Comparison of ENCODE assay signal across 14 mouse cellular contexts in genomic region chr10:76808446-76809400, GRCm38 (mm10).
DNase-seq lines count a peak whose midpoint lies in the region; ATAC-seq and TF ChIP-seq lines count a peak whose summit lies in the region.
"Had no signal": no experiment of that assay in that cellular context is flagged by ENCODE, and none has a peak within 500 bp of the region (broad histone marks: within the 10 kb centered on the region; RNA-seq: fewer than 3 reads in every experiment).

No protein-coding gene starts in this region.

- no peaks in the 10 kb centered on the region for H3K27me3 ChIP-seq in hindbrain, embryonic 12.5 days
- no peaks in the 10 kb centered on the region for H3K27me3 ChIP-seq in hindbrain, embryonic 14.5 days (ENCODE audit: control insufficient read depth, insufficient read depth, low read length)
- no peaks in the 10 kb centered on the region for H3K27me3 ChIP-seq in midbrain, embryonic 12.5 days
- H3K27me3 ChIP-seq in midbrain, postnatal 0 days (ENCODE audit: insufficient read depth, low read length) = no peaks in the 10 kb centered on the region
- no peaks in the 10 kb centered on the region for H3K27me3 ChIP-seq in forebrain, embryonic 11.5 days (ENCODE audit: control insufficient read depth, insufficient read depth, low read length)
- H3K27me3 ChIP-seq: lung, embryonic 15.5 days had no signal

- ATAC-seq in cerebellum, adult (ENCODE audit: insufficient number of reproducible peaks, low FRiP score, low TSS enrichment) = 0 out of 2 replicates have a peak, but pooled peaks have one; percentile 26
- no peak for ATAC-seq in hindbrain, embryonic 12.5 days (ENCODE audit: low FRiP score)
- ATAC-seq in hindbrain, embryonic 14.5 days (ENCODE audit: low FRiP score) = no peak
- no peak for ATAC-seq in midbrain, embryonic 12.5 days (ENCODE audit: low FRiP score, low read depth)
- no peak for ATAC-seq in midbrain, postnatal 0 days (ENCODE audit: low FRiP score)
- no peak for ATAC-seq in forebrain, embryonic 11.5 days (replicated peaks; ENCODE audit: low FRiP score)
- ATAC-seq: activated CD4-positive, CD25-positive, alpha-beta regulatory T cell, adult 4 months; intestine, postnatal 0 days had no signal

- no peaks in the 10 kb centered on the region for H3K36me3 ChIP-seq in hindbrain, embryonic 12.5 days
- H3K36me3 ChIP-seq in hindbrain, embryonic 14.5 days (replicated peaks; ENCODE audit: control insufficient read depth, insufficient read depth) = no peaks in the 10 kb centered on the region
- no peaks in the 10 kb centered on the region for H3K36me3 ChIP-seq in midbrain, embryonic 12.5 days
- no peaks in the 10 kb centered on the region for H3K36me3 ChIP-seq in midbrain, postnatal 0 days (ENCODE audit: insufficient read depth, low read length)
- H3K36me3 ChIP-seq in forebrain, embryonic 11.5 days (ENCODE audit: control insufficient read depth, insufficient read depth, low read length) = no peaks in the 10 kb centered on the region
- H3K36me3 ChIP-seq: lung, embryonic 15.5 days had no signal

- H3K4me3 ChIP-seq in hindbrain, embryonic 12.5 days = no peak overlapping the region
- no peak overlapping the region for H3K4me3 ChIP-seq in hindbrain, embryonic 14.5 days (replicated peaks; ENCODE audit: low read length)
- no peak overlapping the region for H3K4me3 ChIP-seq in midbrain, embryonic 12.5 days
- no peak overlapping the region for H3K4me3 ChIP-seq in midbrain, postnatal 0 days (ENCODE audit: low read depth, low read length)
- H3K4me3 ChIP-seq in forebrain, embryonic 11.5 days (ENCODE audit: low read depth, low read length) = no peak overlapping the region
- H3K4me3 ChIP-seq: erythroblast, embryonic 14.5 days; lung, embryonic 15.5 days had no signal

- no peak overlapping the region for H3K4me2 ChIP-seq in hindbrain, embryonic 12.5 days (replicated peaks)
- no peak overlapping the region for H3K4me2 ChIP-seq in hindbrain, embryonic 14.5 days (replicated peaks)
- no peak overlapping the region for H3K4me2 ChIP-seq in midbrain, embryonic 12.5 days (replicated peaks)
- H3K4me2 ChIP-seq in midbrain, postnatal 0 days (ENCODE audit: low read depth, low read length, poor library complexity, severe bottlenecking) = no peak overlapping the region
- no peak overlapping the region for H3K4me2 ChIP-seq in forebrain, embryonic 11.5 days (ENCODE audit: low read depth, low read length, severe bottlenecking)
- H3K4me2 ChIP-seq: heart, embryonic 11.5 days; lung, embryonic 15.5 days had no signal

- H3K9me3 ChIP-seq in hindbrain, embryonic 12.5 days (replicated peaks) = no peaks in the 10 kb centered on the region
- H3K9me3 ChIP-seq in hindbrain, embryonic 14.5 days (ENCODE audit: control insufficient read depth, low read length) = no peaks in the 10 kb centered on the region
- no peaks in the 10 kb centered on the region for H3K9me3 ChIP-seq in midbrain, embryonic 12.5 days
- no peaks in the 10 kb centered on the region for H3K9me3 ChIP-seq in midbrain, postnatal 0 days (ENCODE audit: low read length)
- H3K9me3 ChIP-seq in forebrain, embryonic 11.5 days (ENCODE audit: control insufficient read depth, low read length) = no peaks in the 10 kb centered on the region
- H3K9me3 ChIP-seq: lung, embryonic 15.5 days had no signal

- peaks cover 20% of the 10 kb centered on the region for H3K4me1 ChIP-seq in hindbrain, embryonic 12.5 days
- peaks cover 14% of the 10 kb centered on the region for H3K4me1 ChIP-seq in hindbrain, embryonic 14.5 days (replicated peaks; ENCODE audit: control insufficient read depth, insufficient read depth, low read length)
- H3K4me1 ChIP-seq in midbrain, embryonic 12.5 days = peaks cover 17% of the 10 kb centered on the region
- H3K4me1 ChIP-seq in midbrain, postnatal 0 days (ENCODE audit: insufficient read depth, low read length) = no peaks in the 10 kb centered on the region
- H3K4me1 ChIP-seq in forebrain, embryonic 11.5 days (replicated peaks; ENCODE audit: control insufficient read depth, insufficient read depth, low read length) = peaks cover 8% of the 10 kb centered on the region; the same call in 1 of the 2 replicates
- H3K4me1 ChIP-seq: lung, embryonic 15.5 days had no signal

- TF ChIP-seq CTCF in midbrain, postnatal 0 days (IDR thresholded peaks at IDR 0.05) = no peak

- no peak overlapping the region for H3K9ac ChIP-seq in hindbrain, embryonic 12.5 days
- H3K9ac ChIP-seq in hindbrain, embryonic 14.5 days = no peak overlapping the region
- no peak overlapping the region for H3K9ac ChIP-seq in midbrain, embryonic 12.5 days (replicated peaks)
- H3K9ac ChIP-seq in midbrain, postnatal 0 days (replicated peaks; ENCODE audit: low read length, poor library complexity, severe bottlenecking) = no peak overlapping the region
- H3K9ac ChIP-seq in forebrain, embryonic 11.5 days (ENCODE audit: low read length) = no peak overlapping the region
- H3K9ac ChIP-seq: lung, embryonic 15.5 days had no signal

- 0 out of 2 replicates have a peak overlapping the region, but pooled peaks have one; percentile 50 for H3K27ac ChIP-seq in hindbrain, embryonic 12.5 days
- H3K27ac ChIP-seq in hindbrain, embryonic 14.5 days = no peak overlapping the region
- H3K27ac ChIP-seq in midbrain, embryonic 12.5 days (replicated peaks) = peak overlapping the region; percentile 69; the same call in 1 of the 2 replicates
- no peak overlapping the region for H3K27ac ChIP-seq in midbrain, postnatal 0 days (ENCODE audit: low read depth, low read length)
- no peak overlapping the region for H3K27ac ChIP-seq in forebrain, embryonic 11.5 days (ENCODE audit: low read depth, low read length)
- H3K27ac ChIP-seq: lung, embryonic 15.5 days had no signal

- DNase-seq in cerebellum, postnatal 4 days (ENCODE audit: low spot score in 2 of 2) = no peak
- no peak for DNase-seq in hindbrain, embryonic 14.5 days (ENCODE audit: low spot score)
- DNase-seq in midbrain, postnatal 0 days (ENCODE audit: low spot score) = no peak
- peak; percentile 51 for DNase-seq in retina, postnatal 1 day
- DNase-seq in forebrain, embryonic 11.5 days (ENCODE audit: low spot score) = no peak
- DNase-seq: spleen, adult 18-20 months had no signal

- 78% methylated on average over 10 of the region's 10 CpGs for WGBS in hindbrain, embryonic 12.5 days
- WGBS in hindbrain, embryonic 14.5 days = 84% methylated on average over 10 of the region's 10 CpGs
- 61% methylated on average over 10 of the region's 10 CpGs for WGBS in midbrain, embryonic 12.5 days
- 68% methylated on average over 10 of the region's 10 CpGs for WGBS in midbrain, postnatal 0 days
- 66% methylated on average over 10 of the region's 10 CpGs for WGBS in forebrain, embryonic 11.5 days

Comparison
In these comparisons a context has a peak if more than half of its experiments do, and no peak if none do; other contexts are left out.
1. H3K27ac ChIP-seq: peak in hindbrain, embryonic 12.5 days (single experiment) and midbrain, embryonic 12.5 days (single experiment); none in hindbrain, embryonic 14.5 days (single experiment), midbrain, postnatal 0 days (single experiment) and forebrain, embryonic 11.5 days (single experiment).